Mouse (Mus musculus): ENCODE results near the gene Cyth1.

The Cyth1 gene

GRCm38 (mm10) chr11:118161240-118161639 lies 87.2 kb downstream of the Cyth1 start:
- in situ Hi-C loops (cut with MboI, MseI) = no loop called here

DNA sequence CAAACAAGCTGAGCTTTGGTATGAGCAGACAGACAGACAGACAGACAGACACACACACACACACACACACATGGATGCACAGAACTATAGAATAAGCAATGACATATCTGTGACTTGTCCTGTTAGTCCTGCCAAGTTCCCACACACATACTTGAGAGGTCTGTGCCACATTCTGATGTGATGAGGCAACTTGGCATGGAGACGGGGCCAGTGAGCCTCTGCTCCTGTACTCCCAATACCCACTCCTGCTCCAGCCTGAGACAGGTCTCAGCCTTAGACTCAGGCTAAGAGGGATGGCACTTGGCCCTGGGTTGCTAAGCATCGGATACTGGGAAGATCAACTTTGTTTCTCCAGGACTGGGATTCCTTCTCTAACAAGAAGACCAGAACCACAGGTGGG lies 87.6 kb downstream of the Cyth1 start:
- in situ Hi-C loops (cut with MboI, MseI) = no loop called here

DNA sequence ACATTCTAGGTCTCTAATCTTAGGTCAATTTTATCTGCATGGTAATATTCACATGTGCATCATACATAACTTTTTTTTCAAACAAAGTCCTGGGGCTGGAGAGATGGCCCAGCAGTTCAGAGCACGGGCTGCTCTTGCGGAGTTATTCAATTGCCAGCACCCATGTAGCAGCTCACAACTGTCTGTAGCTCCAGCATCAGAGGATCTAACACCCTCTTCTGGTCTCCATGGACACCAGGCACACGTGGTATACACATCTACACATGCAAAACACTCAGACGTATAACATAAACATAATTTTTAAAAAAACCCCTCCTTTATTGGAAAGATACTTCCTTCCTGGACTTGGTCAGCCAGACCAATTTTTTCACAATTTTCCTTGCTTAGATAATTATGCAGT lies 89.6 kb downstream of the Cyth1 start:
- in situ Hi-C loops (cut with MboI, MseI) = no loop called here

DNA sequence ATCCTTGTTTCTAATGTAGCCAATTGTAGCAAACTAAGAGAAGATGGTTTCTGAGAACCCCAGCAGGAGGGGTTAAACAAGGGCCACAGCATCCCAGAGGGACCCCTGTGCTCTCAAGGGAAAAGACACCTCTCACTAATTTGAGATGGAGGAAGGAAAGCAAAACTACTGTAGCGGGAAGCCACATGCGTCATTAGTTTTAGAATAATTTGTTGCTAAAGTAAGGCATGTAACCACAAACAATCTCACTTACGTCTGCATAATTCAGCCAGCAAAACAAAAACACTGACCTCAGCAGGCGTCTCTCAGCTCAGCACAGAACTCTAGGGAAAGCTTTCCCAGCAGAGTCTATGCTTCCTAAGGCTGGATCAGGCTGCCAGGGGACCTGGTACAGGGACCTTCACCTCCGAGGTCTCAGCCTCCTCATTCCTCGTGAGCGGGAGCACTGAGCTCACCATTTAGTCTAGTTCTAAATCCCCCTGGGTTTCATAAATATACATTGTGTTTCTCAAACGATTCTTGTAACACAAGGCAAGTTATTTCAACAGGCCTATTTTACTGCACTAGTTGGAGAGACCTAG lies 91.8 kb downstream of the Cyth1 start:
- in situ Hi-C loops (cut with MboI, MseI) = no loop called here

DNA sequence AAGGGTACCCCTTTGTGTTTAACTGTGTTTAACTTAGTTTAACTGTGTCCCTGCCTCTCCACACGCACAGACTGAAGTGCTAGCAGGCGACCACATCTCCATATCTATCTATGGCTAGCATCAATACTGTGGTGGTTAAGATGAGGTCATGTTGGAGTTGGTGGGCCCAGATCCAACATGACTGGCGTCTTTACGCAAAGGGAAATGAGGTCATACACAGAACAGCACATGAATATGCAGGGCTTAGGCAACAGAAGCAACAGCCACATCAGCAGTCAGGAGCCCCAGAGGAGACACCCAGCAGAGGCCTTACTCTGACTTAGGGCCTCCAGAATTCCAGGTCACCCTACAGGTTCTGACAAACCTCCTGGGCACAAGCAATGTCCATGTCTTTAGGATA lies 95.4 kb downstream of the Cyth1 start:
- in situ Hi-C loops (cut with MboI, MseI) = no loop called here

GRCm38 (mm10) chr11:118151423-118152180 lies 96.8 kb downstream of the Cyth1 start:
- in situ Hi-C loops (cut with MboI, MseI) = no loop called here

- in situ Hi-C loops (cut with MboI, MseI) = no loop called here
Observed at GRCm38 (mm10) chr11:118150115-118150701, 98.2 kb downstream of the Cyth1 start.

GRCm38 (mm10) chr11:118147877-118148637 lies 100.3 kb downstream of the Cyth1 start:
- in situ Hi-C loops (cut with MboI, MseI) = loop anchor here in 1 of 2 experiments (5.0 kb wide), 1 partner anchor 69 kb away; no protein-coding TSS in a partner anchor

DNA sequence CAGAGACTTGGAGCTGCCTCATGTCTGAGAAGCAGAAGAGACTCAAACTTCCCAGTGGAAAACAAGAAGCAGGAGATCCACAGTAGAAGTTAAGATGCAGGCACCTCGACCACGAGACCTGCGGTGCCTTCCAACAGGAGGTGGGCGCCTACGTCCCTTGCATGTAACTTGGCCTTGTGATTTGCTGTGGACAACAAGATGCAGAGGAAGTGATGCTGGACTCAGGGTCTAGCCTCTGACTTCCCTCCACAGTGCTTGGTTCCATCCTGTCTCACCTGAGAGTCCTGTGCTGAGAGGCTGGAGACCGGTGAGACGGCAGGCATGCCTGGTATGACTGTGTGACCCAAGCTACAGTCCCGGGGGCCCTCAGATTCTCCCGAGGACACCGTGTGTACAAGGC lies 101.9 kb downstream of the Cyth1 start:
- in situ Hi-C loops (cut with MboI, MseI) = loop anchor here in 1 of 2 experiments (5.0 kb wide), 1 partner anchor 71 kb away; no protein-coding TSS in a partner anchor

DNA sequence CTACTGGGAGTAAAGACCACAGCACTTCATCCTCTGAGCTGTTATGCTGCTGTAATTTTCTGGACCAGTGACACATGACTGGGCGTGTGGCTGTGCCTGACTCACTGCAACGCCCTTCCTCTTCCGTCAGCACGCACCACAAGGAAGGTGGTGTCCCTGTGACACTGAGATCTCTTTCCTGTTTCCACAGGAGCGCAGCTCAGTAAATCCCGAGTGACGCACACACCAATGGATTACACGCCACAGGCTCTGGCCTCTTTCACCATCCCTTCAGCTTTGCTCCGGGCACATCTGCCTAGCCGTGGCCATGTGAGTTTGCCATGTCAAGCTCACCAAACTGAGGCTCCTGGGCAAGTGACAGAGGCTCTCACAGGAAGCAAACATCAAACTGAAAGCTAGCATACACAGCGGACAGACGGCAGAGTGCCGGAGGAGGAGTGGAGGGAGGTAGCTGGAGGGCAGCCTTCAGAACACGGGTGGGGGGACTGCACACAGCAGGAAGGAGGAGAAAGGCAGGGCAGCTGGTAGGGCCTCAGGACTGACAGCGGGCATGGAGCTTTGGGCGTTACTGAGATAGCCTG lies 102.5 kb downstream of the Cyth1 start:
- in situ Hi-C loops (cut with MboI, MseI) = loop anchor here in 1 of 2 experiments (5.0 kb wide), 1 partner anchor 71 kb away; no protein-coding TSS in a partner anchor

GRCm38 (mm10) chr11:118145092-118145491 lies 103.3 kb downstream of the Cyth1 start:
- in situ Hi-C loops (cut with MboI, MseI) = loop anchor here in 1 of 2 experiments (5.0 kb wide), 1 partner anchor 72 kb away; no protein-coding TSS in a partner anchor

- in situ Hi-C loops (cut with MboI, MseI) = no loop called here
Observed at GRCm38 (mm10) chr11:118143731-118144130, 104.7 kb downstream of the Cyth1 start.

DNA sequence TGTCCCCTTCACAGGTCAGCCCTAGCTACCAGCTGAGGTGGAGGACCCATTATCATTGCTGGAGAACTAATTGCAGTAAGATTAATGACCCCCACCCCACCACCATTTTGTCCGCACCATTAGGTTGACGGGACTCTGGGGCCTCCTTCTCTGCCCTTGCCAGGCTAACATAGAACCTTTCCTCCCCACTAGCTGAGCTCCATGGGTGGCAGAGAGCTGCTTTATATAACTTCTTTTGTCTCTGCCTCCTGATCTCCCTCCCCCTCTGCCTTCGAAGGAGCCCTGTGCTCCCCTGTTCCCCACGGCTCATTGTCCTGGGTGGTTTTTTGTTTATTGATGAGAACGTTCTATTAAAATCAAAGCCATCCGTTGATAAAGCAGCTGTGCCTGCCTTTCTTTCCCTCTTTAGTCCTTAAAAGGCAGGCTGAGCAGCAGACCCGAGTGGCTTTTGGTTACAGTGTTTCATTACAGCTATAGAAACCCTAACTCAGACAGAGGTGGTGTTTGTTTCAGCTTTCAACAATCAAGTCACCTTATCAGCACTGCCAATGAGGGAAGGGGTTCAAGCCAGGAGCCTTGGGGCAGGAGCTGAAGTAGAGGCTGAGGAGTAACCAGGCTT lies 105.7 kb downstream of the Cyth1 start:
- in situ Hi-C loops (cut with MboI, MseI) = no loop called here

DNA sequence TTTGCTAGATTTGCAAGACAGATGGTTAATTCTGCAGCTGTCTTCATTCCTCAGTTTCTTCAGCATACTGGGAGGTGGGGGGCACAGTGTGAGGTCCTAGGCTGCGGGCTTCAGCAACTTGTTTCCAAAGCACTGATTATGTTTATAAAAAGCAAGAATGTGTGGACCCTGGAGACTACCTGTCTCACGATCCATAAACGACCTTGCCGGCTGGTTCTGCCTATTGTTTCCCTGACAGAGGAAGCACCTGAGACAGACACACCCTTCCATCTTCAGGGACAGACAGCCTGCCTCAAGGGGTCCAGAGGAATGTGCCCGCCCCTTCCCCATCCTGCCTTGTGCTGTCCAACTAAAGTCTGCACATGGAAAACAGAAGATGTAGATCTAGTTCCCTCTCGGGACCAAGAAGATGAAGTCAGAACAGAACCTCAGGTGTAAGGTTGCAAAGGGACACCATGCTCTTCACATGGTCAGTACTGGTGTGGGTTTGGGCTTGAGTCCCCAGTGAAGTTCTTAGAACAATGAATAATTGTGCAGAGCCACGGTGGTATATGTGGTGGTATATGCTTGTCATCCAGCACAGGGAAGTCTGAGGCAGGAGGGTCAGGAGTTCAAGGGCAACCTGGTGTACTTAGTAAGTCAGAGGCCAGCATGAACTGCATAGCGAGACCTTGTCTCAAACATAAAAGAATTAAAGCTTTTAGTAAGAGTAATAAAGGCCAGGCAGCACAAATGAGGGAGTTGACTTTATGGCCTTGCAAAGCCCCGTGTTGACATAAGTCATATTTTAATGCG lies 107.4 kb downstream of the Cyth1 start:
- in situ Hi-C loops (cut with MboI, MseI) = no loop called here

GRCm38 (mm10) chr11:118138347-118138746 lies 110.0 kb downstream of the Cyth1 start:
- in situ Hi-C loops (cut with MboI, MseI) = loop anchor here in 1 of 2 experiments (10.0 kb wide), 1 partner anchor 864 kb away; no protein-coding TSS in a partner anchor

DNA sequence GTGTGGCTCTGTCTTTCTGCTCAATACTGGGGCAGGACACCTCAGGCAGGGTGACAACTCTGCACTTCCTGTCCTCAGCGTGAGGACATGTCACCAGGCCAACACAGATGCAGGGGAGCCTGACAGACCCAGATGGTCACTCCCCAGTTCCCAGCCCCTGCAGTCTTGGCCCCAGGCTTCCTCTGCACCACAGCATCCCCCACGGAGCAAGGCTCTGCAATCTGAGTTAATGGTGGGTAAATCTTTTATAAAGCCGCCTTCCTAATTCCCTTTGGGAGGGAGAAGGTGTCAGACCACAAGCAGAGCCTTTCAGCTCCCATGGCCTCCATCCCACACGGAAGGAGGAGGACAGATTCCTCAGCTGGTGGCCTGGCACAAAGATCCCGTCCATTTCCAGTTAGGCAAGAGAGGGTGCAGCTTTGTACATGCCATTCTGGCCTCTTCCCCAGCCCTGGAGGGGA lies 112.2 kb downstream of the Cyth1 start:
- in situ Hi-C loops (cut with MboI, MseI) = loop anchor here in 1 of 2 experiments (10.0 kb wide), 1 partner anchor 861 kb away; no protein-coding TSS in a partner anchor

DNA sequence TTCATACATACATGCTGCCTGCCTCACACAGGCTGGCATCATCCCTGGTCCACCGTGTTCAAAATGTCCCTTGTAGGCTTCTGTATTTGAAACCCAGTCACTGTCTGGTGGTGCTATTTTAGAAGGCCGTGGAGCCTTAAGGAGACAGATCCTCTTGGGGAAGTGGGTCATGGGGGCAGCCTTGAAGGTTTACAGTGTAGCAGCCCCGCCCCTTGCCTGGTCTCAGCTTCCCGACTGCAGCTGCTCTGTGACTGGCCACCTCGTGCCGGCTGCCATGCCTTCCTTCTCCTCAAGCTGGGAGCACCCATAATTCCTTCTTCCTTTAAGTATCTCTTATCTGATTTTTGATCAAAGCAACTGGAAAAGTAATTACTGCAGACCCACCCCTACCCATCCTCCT lies 113.1 kb downstream of the Cyth1 start:
- in situ Hi-C loops (cut with MboI, MseI) = loop anchor here in 1 of 2 experiments (10.0 kb wide), 1 partner anchor 860 kb away; no protein-coding TSS in a partner anchor

DNA sequence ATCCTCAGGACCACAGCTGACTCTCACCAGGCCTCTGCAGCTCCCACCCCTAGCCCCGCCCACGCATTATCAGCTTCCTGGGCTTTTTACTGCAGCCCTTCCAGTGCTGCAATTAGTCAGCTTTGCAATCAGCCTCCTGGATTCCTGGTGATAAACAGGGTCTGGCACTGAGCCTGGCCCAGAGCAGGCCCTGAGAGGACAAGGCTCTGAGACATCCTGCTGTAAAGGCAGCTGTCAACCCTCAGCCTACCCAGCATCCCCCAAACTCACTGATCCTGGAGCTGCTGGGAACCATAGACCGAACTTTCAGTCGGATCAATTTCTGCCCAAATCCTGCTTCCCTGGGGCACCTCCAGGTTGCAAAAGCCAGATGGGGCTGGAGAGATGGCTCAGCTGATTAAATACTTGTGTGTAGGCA lies 114.6 kb downstream of the Cyth1 start:
- in situ Hi-C loops (cut with MboI, MseI) = loop anchor here in 1 of 2 experiments (10.0 kb wide), 1 partner anchor 859 kb away; no protein-coding TSS in a partner anchor

- in situ Hi-C loops (cut with MboI, MseI) = loop anchor here in 1 of 2 experiments (10.0 kb wide), 1 partner anchor 858 kb away; no protein-coding TSS in a partner anchor
Observed at GRCm38 (mm10) chr11:118133133-118133751, 115.2 kb downstream of the Cyth1 start.

All from T-helper 17 cell (primary cell).